Comparison of ENCODE assay signal across 8 mouse cellular contexts in genomic region chr1:133237670-133238069, GRCm38 (mm10).
DNase-seq lines count a peak whose midpoint lies in the region; ATAC-seq lines count a peak whose summit lies in the region.

No protein-coding gene starts in this region.

- peaks cover 37% of the 10 kb centered on the region for H3K4me1 ChIP-seq in hindbrain, embryonic 12.5 days
- H3K4me1 ChIP-seq in hindbrain, embryonic 16.5 days (ENCODE audit: control insufficient read depth, insufficient read depth, low read depth, low read length) = peaks cover 9% of the 10 kb centered on the region
- H3K4me1 ChIP-seq in limb, embryonic 11.5 days (ENCODE audit: control insufficient read depth, insufficient read depth, low read length) = peaks cover 13% of the 10 kb centered on the region

- peak; percentile 79 for DNase-seq in embryo, embryonic 10 days (ENCODE audit: low spot score)
- DNase-seq in heart, postnatal 4 days = peak; percentile 66
- DNase-seq in limb, embryonic 11.5 days (ENCODE audit: low spot score) = peak; percentile 73
- peak; percentile 32 to 41 for DNase-seq in natural killer cell, adult 2 months (ENCODE audit: low spot score in 2 of 2)
- DNase-seq in yolk sac, embryonic 10.5 days (ENCODE audit: low spot score) = peak; percentile 64
- DNase-seq in adrenal gland, adult 8-10 months = no peak

- H3K9ac ChIP-seq in hindbrain, embryonic 12.5 days = 0 out of 2 replicates have a peak overlapping the region, but pooled peaks have one; percentile 32
- no peak overlapping the region for H3K9ac ChIP-seq in hindbrain, embryonic 16.5 days (ENCODE audit: low read depth, low read length)
- no peak overlapping the region for H3K9ac ChIP-seq in limb, embryonic 11.5 days (ENCODE audit: low read length)

- no peaks in the 10 kb centered on the region for H3K9me3 ChIP-seq in hindbrain, embryonic 12.5 days (replicated peaks)
- H3K9me3 ChIP-seq in hindbrain, embryonic 16.5 days (ENCODE audit: control insufficient read depth, low read length) = no peaks in the 10 kb centered on the region
- no peaks in the 10 kb centered on the region for H3K9me3 ChIP-seq in limb, embryonic 11.5 days (ENCODE audit: control insufficient read depth, low read length)

- 0 out of 2 replicates have a peak overlapping the region, but pooled peaks have one; percentile 17 for H3K27ac ChIP-seq in hindbrain, embryonic 12.5 days
- H3K27ac ChIP-seq in hindbrain, embryonic 16.5 days (ENCODE audit: low read depth, low read length) = no peak overlapping the region
- no peak overlapping the region for H3K27ac ChIP-seq in limb, embryonic 11.5 days (replicated peaks; ENCODE audit: low read depth, low read length)

- no peak overlapping the region for H3K4me3 ChIP-seq in hindbrain, embryonic 12.5 days
- no peak overlapping the region for H3K4me3 ChIP-seq in hindbrain, embryonic 16.5 days (ENCODE audit: low read length)
- H3K4me3 ChIP-seq in limb, embryonic 11.5 days (ENCODE audit: low read depth, low read length) = no peak overlapping the region

- H3K27me3 ChIP-seq in hindbrain, embryonic 12.5 days = peaks cover 2% of the 10 kb centered on the region; the same call in 1 of the 2 replicates
- no peaks in the 10 kb centered on the region for H3K27me3 ChIP-seq in hindbrain, embryonic 16.5 days (replicated peaks; ENCODE audit: control insufficient read depth, insufficient read depth, low read length)
- H3K27me3 ChIP-seq in limb, embryonic 11.5 days (ENCODE audit: control insufficient read depth, insufficient read depth, low read length) = no peaks in the 10 kb centered on the region; the same call in 1 of the 2 replicates

- no peaks in the 10 kb centered on the region for H3K36me3 ChIP-seq in hindbrain, embryonic 12.5 days
- H3K36me3 ChIP-seq in hindbrain, embryonic 16.5 days (ENCODE audit: control insufficient read depth, insufficient read depth, low read length) = no peaks in the 10 kb centered on the region
- no peaks in the 10 kb centered on the region for H3K36me3 ChIP-seq in limb, embryonic 11.5 days (ENCODE audit: control insufficient read depth, insufficient read depth, low read length)

- ATAC-seq in hindbrain, embryonic 12.5 days (ENCODE audit: low FRiP score) = no peak
- ATAC-seq in hindbrain, embryonic 16.5 days = no peak
- peak; percentile 63; the same call in 1 of the 2 replicates for ATAC-seq in limb, embryonic 11.5 days (ENCODE audit: insufficient number of reproducible peaks, low FRiP score, low TSS enrichment, low read depth)

- 35% methylated on average over 11 of the region's 11 CpGs for WGBS in hindbrain, embryonic 12.5 days
- 55% methylated on average over 11 of the region's 11 CpGs for WGBS in hindbrain, embryonic 16.5 days
- 1% methylated on average over 11 of the region's 11 CpGs for WGBS in limb, embryonic 11.5 days

- H3K4me2 ChIP-seq in hindbrain, embryonic 12.5 days (replicated peaks) = no peak overlapping the region
- no peak overlapping the region for H3K4me2 ChIP-seq in hindbrain, embryonic 16.5 days (ENCODE audit: low read length)
- peak overlapping the region; percentile 28; the same call in 1 of the 2 replicates for H3K4me2 ChIP-seq in limb, embryonic 11.5 days (ENCODE audit: low read depth, severe bottlenecking)
